Mouse (Mus musculus) naive thymus-derived CD4-positive, alpha-beta T cell, adult 2 months (primary cell): ENCODE results near the gene Fkbp9.

Source experiments
- DNase-seq: peaks from one replicate; pipeline ENCODE4 v3.0.0-alpha.2; 2011; ENCODE audit warnings: low read depth

Fkbp9 gene

GRCm38 (mm10) chr6:56831697-56832406 is at the start of gene Fkbp9:
TSS of gene Fkbp9 (plus strand) at chr6:56832059.
- no peak for DNase-seq

- no peak for DNase-seq
Measured at GRCm38 (mm10) chr6:56783561-56784272, 48.1 kb upstream of the Fkbp9 start.

- no peak for DNase-seq
Measured at GRCm38 (mm10) chr6:56785068-56785467, 46.8 kb upstream of the Fkbp9 start.

GRCm38 (mm10) chr6:56787668-56788067 is 44.2 kb upstream of the Fkbp9 start:
- no peak for DNase-seq

GRCm38 (mm10) chr6:56789336-56789735 is 42.5 kb upstream of the Fkbp9 start:
- no peak for DNase-seq

- no peak for DNase-seq
Measured at GRCm38 (mm10) chr6:56794834-56795233, 37.0 kb upstream of the Fkbp9 start.

- no peak for DNase-seq
Measured at GRCm38 (mm10) chr6:56796232-56796631, 35.6 kb upstream of the Fkbp9 start.

- DNase-seq, result peak; percentile 69
Measured at GRCm38 (mm10) chr6:56796668-56797141, 35.2 kb upstream of the Fkbp9 start.

- DNase-seq, result peak; percentile 93
Measured at GRCm38 (mm10) chr6:56797311-56798151, 34.3 kb upstream of the Fkbp9 start, which contains the start of gene Kbtbd2. TSS of gene Kbtbd2 (minus strand) at chr6:56797813.

GRCm38 (mm10) chr6:56798152-56798465 is 33.8 kb upstream of the Fkbp9 start:
- peak; percentile 75 for DNase-seq

- DNase-seq, result no peak
Measured at GRCm38 (mm10) chr6:56805026-56805425, 26.8 kb upstream of the Fkbp9 start.

- DNase-seq, result no peak
Measured at GRCm38 (mm10) chr6:56806195-56806594, 25.7 kb upstream of the Fkbp9 start.

- DNase-seq, result peak; percentile 84
Measured at GRCm38 (mm10) chr6:56808656-56809055, 23.2 kb upstream of the Fkbp9 start.

- no peak for DNase-seq
Measured at GRCm38 (mm10) chr6:56813332-56813731, 18.5 kb upstream of the Fkbp9 start.

- DNase-seq, result no peak
Measured at GRCm38 (mm10) chr6:56818436-56819123, 13.3 kb upstream of the Fkbp9 start.

- no peak for DNase-seq
Measured at GRCm38 (mm10) chr6:56819124-56819487, 12.8 kb upstream of the Fkbp9 start.

GRCm38 (mm10) chr6:56825657-56826056 is 6.2 kb upstream of the Fkbp9 start:
- no peak for DNase-seq

GRCm38 (mm10) chr6:56832407-56832796 is 543 bp downstream of the Fkbp9 start:
- no peak for DNase-seq

GRCm38 (mm10) chr6:56832830-56833229 is 971 bp downstream of the Fkbp9 start:
- DNase-seq, result no peak

- DNase-seq, result no peak
Measured at GRCm38 (mm10) chr6:56834769-56835168, 2.9 kb downstream of the Fkbp9 start.

GRCm38 (mm10) chr6:56835532-56835931 is 3.7 kb downstream of the Fkbp9 start:
- no peak for DNase-seq

GRCm38 (mm10) chr6:56837166-56837565 is 5.3 kb downstream of the Fkbp9 start:
- no peak for DNase-seq
